Mouse (Mus musculus): ENCODE data around the gene Mmp15.

Gene Mmp15

GRCm38 (mm10) chr8:95341721-95342120 lies 10.3 kb upstream of the Mmp15 start:
- DNase-seq (ENCODE audit: low spot score), result no peak

- no peak for DNase-seq (ENCODE audit: low spot score)
These were observed 7.4 kb upstream of the Mmp15 start for GRCm38 (mm10) chr8:95344668-95345067.

- DNase-seq (ENCODE audit: low spot score), result peak; percentile 71
These were observed 5.2 kb upstream of the Mmp15 start for GRCm38 (mm10) chr8:95346643-95347545.

GRCm38 (mm10) chr8:95348356-95348755 lies 3.7 kb upstream of the Mmp15 start:
- no peak for DNase-seq (ENCODE audit: low spot score)

GRCm38 (mm10) chr8:95348811-95349630 lies 3.0 kb upstream of the Mmp15 start:
- peak; percentile 86 for DNase-seq (ENCODE audit: low spot score)

- DNase-seq (ENCODE audit: low spot score), result no peak
These were observed 607 bp upstream of the Mmp15 start for GRCm38 (mm10) chr8:95351461-95351860.

GRCm38 (mm10) chr8:95352871-95353866 lies 1.1 kb downstream of the Mmp15 start:
- no peak for DNase-seq (ENCODE audit: low spot score)

- no peak for DNase-seq (ENCODE audit: low spot score)
These were observed 2.5 kb downstream of the Mmp15 start for GRCm38 (mm10) chr8:95354606-95355005.

- DNase-seq (ENCODE audit: low spot score), result no peak
These were observed 6.7 kb downstream of the Mmp15 start for GRCm38 (mm10) chr8:95358550-95359411.

- no peak for DNase-seq (ENCODE audit: low spot score)
These were observed 8.3 kb downstream of the Mmp15 start for GRCm38 (mm10) chr8:95360181-95361015.

- no peak for DNase-seq (ENCODE audit: low spot score)
These were observed 8.9 kb downstream of the Mmp15 start for GRCm38 (mm10) chr8:95361016-95361341.

- DNase-seq (ENCODE audit: low spot score), result no peak
These were observed 10.2 kb downstream of the Mmp15 start for GRCm38 (mm10) chr8:95362272-95362671.

GRCm38 (mm10) chr8:95363849-95364248 lies 11.8 kb downstream of the Mmp15 start:
- DNase-seq (ENCODE audit: low spot score), result no peak

- no peak for DNase-seq (ENCODE audit: low spot score)
These were observed 17.7 kb downstream of the Mmp15 start for GRCm38 (mm10) chr8:95369581-95370326.

GRCm38 (mm10) chr8:95373389-95374002 lies 21.4 kb downstream of the Mmp15 start:
- no peak for DNase-seq (ENCODE audit: low spot score)

GRCm38 (mm10) chr8:95374429-95374828 lies 22.4 kb downstream of the Mmp15 start:
- DNase-seq (ENCODE audit: low spot score), result no peak

- no peak for DNase-seq (ENCODE audit: low spot score)
These were observed 23.4 kb downstream of the Mmp15 start for GRCm38 (mm10) chr8:95375374-95375930.

- no peak for DNase-seq (ENCODE audit: low spot score)
These were observed 24.4 kb downstream of the Mmp15 start for GRCm38 (mm10) chr8:95376309-95376999.
